Mouse (Mus musculus): ENCODE measurements at regions not wholly inside any gene's neighbourhood (a gene's known extent, or its start where the extent isn't known, plus 50 kb on each side); places are given as distances from the start of the nearest gene placed in this dataset.

DNA sequence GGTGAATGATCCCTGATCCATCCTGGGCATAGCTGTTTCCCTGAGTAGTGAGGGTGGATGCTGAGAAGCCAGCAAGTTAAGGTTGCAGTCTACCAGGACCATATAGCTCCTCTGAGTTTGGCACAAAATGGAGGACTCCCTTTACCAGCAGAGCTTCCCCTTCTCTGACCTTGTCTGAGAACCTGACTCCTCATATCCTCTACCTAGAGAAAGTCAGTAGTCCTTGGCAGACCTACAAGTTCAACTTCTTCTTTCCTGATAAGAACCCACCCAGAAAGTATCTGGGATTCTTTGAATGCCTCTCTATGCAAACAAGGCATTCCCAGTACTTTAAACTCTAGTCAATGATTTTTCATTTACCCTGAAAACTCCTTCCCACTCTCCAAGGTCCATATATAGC lies 193.3 kb upstream of the Egln3 start:
- TF ChIP-seq CTCF (IDR thresholded peaks at IDR 0.05; ENCODE audit: low read depth), result no peak
- Histone ChIP-seq H3K4me1 (replicated peaks; ENCODE audit: insufficient read depth, low read length) (no peaks in the 10 kb centered on the region), H3K36me3 (ENCODE audit: insufficient read depth, low read length) (no peaks in the 10 kb centered on the region), H3K27ac (no peak overlapping the region), H3K4me3 (replicated peaks; ENCODE audit: low read depth, low read length) (no peak overlapping the region), H3K4me2 (ENCODE audit: low read length) (no peak overlapping the region), H3K9ac (ENCODE audit: low read depth, low read length) (no peak overlapping the region), H3K27me3 (ENCODE audit: insufficient read depth, low read length) (no peaks in the 10 kb centered on the region), H3K9me3 (replicated peaks; ENCODE audit: low read length) (no peaks in the 10 kb centered on the region; the same call in 1 of the 2 replicates)
- ATAC-seq (replicated peaks; ENCODE audit: low FRiP score, low read depth), result no peak
- no peak for DNase-seq (ENCODE audit: low spot score)

DNA sequence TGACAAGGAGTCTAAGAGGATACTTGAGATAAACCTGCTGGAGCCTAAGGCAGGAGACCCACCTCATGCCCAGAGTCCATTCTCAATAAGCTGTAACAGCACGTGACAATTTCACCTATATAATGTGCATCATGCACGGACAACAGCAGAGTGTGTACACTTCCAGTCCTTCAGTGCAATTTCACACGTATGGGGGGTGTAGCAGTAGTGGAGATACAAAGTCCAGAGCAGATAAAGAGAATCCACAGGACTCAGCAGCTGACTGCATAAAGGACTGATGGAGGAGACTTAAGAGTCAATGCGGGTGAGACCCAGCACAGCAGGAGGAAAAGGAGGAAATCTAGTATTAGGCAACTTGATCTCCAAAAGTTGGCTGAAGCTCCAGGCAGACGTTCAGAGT lies 192.7 kb upstream of the Egln3 start:
- no peak overlapping the region for H3K9ac ChIP-seq (ENCODE audit: low read depth, low read length)
- no peak overlapping the region for H3K4me2 ChIP-seq (ENCODE audit: low read length)
- DNase-seq (ENCODE audit: low spot score), result no peak
- no peak for ATAC-seq (replicated peaks; ENCODE audit: low FRiP score, low read depth)
- H3K27ac ChIP-seq, result no peak overlapping the region
- no peak for TF ChIP-seq CTCF (IDR thresholded peaks at IDR 0.05; ENCODE audit: low read depth)
- no peak overlapping the region for H3K4me3 ChIP-seq (replicated peaks; ENCODE audit: low read depth, low read length)
- H3K4me1 ChIP-seq (replicated peaks; ENCODE audit: insufficient read depth, low read length), result no peaks in the 10 kb centered on the region
- no peaks in the 10 kb centered on the region; the same call in 1 of the 2 replicates for H3K9me3 ChIP-seq (replicated peaks; ENCODE audit: low read length)
- no peaks in the 10 kb centered on the region for H3K27me3 ChIP-seq (ENCODE audit: insufficient read depth, low read length)
- H3K36me3 ChIP-seq (ENCODE audit: insufficient read depth, low read length), result no peaks in the 10 kb centered on the region
- 77% methylated on average over 5 of the region's 5 CpGs for WGBS

DNA sequence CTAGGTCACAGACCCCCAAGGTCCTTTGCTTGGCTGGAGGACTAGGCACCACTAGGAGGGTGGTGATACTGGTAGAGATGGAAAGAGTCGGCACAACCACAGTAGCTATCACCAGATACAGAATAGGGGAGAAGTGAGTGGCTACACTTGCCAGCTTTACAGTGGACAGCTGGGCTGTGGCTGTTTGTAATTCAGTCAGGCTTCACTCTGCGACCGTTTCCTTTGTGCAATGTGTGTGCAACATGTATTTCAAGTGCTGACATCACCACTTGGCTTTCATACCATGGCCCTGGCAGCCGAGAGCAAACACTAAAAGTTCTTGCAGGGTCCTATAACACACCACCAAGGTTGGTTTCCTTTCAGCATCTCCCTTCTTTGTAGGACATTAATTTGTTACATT lies 181.7 kb upstream of the Egln3 start:
- no peak overlapping the region for H3K9ac ChIP-seq (ENCODE audit: low read depth, low read length)
- DNase-seq (ENCODE audit: low spot score) (no peak), ATAC-seq (replicated peaks; ENCODE audit: low FRiP score, low read depth) (no peak)
- H3K36me3 ChIP-seq (ENCODE audit: insufficient read depth, low read length), result no peaks in the 10 kb centered on the region
- H3K4me1 ChIP-seq (replicated peaks; ENCODE audit: insufficient read depth, low read length), result no peaks in the 10 kb centered on the region
- no peak overlapping the region for H3K4me3 ChIP-seq (replicated peaks; ENCODE audit: low read depth, low read length)
- WGBS, result 33% methylated on average over 4 of the region's 4 CpGs
- no peak overlapping the region for H3K27ac ChIP-seq
- H3K9me3 ChIP-seq (replicated peaks; ENCODE audit: low read length), result no peaks in the 10 kb centered on the region
- H3K4me2 ChIP-seq (ENCODE audit: low read length), result no peak overlapping the region
- no peak for TF ChIP-seq CTCF (IDR thresholded peaks at IDR 0.05; ENCODE audit: low read depth)
- no peaks in the 10 kb centered on the region for H3K27me3 ChIP-seq (ENCODE audit: insufficient read depth, low read length)

DNA sequence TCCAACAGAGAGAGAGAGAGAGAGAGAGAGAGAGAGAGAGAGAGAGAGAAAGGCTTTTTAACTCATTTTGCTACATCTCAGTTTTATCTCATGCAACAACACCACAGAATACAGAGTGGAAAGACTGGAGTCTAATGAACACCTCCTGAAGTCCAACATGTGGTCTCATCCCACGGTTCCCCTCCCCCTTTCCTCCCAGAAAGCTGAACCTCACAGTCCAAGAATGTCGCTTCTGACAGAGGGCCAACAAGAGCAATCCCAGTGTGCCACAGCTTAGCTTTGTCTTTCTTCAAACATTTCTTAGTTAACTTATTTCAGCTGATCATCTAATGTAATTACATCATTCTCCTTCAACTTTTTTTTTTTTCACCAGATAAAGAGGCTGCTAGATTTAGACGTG lies 180.5 kb upstream of the Egln3 start:
- Histone ChIP-seq H3K36me3 (ENCODE audit: insufficient read depth, low read length) (no peaks in the 10 kb centered on the region), H3K27me3 (ENCODE audit: insufficient read depth, low read length) (no peaks in the 10 kb centered on the region), H3K9ac (ENCODE audit: low read depth, low read length) (no peak overlapping the region), H3K4me3 (replicated peaks; ENCODE audit: low read depth, low read length) (no peak overlapping the region), H3K9me3 (replicated peaks; ENCODE audit: low read length) (no peaks in the 10 kb centered on the region), H3K4me2 (ENCODE audit: low read length) (no peak overlapping the region), H3K4me1 (replicated peaks; ENCODE audit: insufficient read depth, low read length) (no peaks in the 10 kb centered on the region), H3K27ac (no peak overlapping the region)
- WGBS, result 51% methylated on average over 3 of the region's 3 CpGs
- TF ChIP-seq CTCF (IDR thresholded peaks at IDR 0.05; ENCODE audit: low read depth), result no peak
- DNase-seq (ENCODE audit: low spot score), result no peak
- no peak for ATAC-seq (replicated peaks; ENCODE audit: low FRiP score, low read depth)

DNA sequence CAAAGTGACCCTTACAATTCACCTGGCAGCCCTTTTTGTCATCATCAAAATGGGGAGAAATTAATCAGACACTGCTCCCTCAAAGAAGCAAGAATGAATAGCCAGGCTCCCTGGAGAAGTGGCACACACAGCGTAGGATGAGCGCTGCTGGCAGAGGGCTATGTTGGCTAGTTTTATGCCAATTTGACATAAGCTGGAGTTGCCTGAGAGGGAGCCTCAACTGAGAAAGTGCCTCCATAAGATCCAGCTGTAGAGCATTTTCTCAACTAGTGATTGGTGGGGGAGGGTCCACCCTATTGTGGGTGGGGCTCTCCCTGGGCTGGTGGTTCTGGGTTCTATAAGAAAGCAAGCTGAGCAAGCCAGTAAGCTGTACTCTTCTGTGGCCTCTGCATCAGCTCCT lies 179.3 kb upstream of the Egln3 start:
- DNase-seq (ENCODE audit: low spot score) (no peak), ATAC-seq (replicated peaks; ENCODE audit: low FRiP score, low read depth) (no peak)
- H3K27ac ChIP-seq, result no peak overlapping the region
- H3K4me1 ChIP-seq (replicated peaks; ENCODE audit: insufficient read depth, low read length), result no peaks in the 10 kb centered on the region
- TF ChIP-seq CTCF (IDR thresholded peaks at IDR 0.05; ENCODE audit: low read depth), result no peak
- no peak overlapping the region for H3K9ac ChIP-seq (ENCODE audit: low read depth, low read length)
- WGBS, result 98% methylated on average over 2 of the region's 2 CpGs
- H3K4me3 ChIP-seq (replicated peaks; ENCODE audit: low read depth, low read length), result no peak overlapping the region
- no peak overlapping the region for H3K4me2 ChIP-seq (ENCODE audit: low read length)
- H3K36me3 ChIP-seq (ENCODE audit: insufficient read depth, low read length), result no peaks in the 10 kb centered on the region
- H3K9me3 ChIP-seq (replicated peaks; ENCODE audit: low read length), result no peaks in the 10 kb centered on the region
- H3K27me3 ChIP-seq (ENCODE audit: insufficient read depth, low read length), result no peaks in the 10 kb centered on the region

DNA sequence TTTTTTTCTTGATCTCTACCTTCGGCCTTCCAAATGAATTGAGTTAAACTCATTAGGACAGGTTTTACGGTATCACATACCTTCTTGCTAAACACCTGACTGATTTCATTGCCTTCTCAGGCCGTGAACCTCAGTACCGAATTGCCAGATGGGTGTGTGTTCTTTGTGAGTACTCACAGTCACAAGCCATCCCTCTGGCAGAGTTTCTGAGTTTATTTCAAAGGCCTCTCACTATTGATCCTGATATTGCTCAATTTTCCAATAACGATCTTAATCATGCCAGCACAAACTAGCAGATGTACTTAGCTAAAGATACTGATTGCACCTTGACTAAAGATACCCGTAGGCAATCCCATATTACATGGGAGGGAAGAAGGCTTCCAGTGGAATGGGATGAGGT lies 178.4 kb upstream of the Egln3 start:
- WGBS, result 64% methylated on average over 6 of the region's 6 CpGs
- Histone ChIP-seq H3K4me3 (replicated peaks; ENCODE audit: low read depth, low read length) (no peak overlapping the region), H3K4me2 (ENCODE audit: low read length) (no peak overlapping the region), H3K9ac (ENCODE audit: low read depth, low read length) (no peak overlapping the region), H3K9me3 (replicated peaks; ENCODE audit: low read length) (no peaks in the 10 kb centered on the region), H3K36me3 (ENCODE audit: insufficient read depth, low read length) (no peaks in the 10 kb centered on the region), H3K4me1 (replicated peaks; ENCODE audit: insufficient read depth, low read length) (no peaks in the 10 kb centered on the region), H3K27ac (no peak overlapping the region), H3K27me3 (ENCODE audit: insufficient read depth, low read length) (no peaks in the 10 kb centered on the region)
- DNase-seq (ENCODE audit: low spot score) (no peak), ATAC-seq (replicated peaks; ENCODE audit: low FRiP score, low read depth) (no peak)
- no peak for TF ChIP-seq CTCF (IDR thresholded peaks at IDR 0.05; ENCODE audit: low read depth)

DNA sequence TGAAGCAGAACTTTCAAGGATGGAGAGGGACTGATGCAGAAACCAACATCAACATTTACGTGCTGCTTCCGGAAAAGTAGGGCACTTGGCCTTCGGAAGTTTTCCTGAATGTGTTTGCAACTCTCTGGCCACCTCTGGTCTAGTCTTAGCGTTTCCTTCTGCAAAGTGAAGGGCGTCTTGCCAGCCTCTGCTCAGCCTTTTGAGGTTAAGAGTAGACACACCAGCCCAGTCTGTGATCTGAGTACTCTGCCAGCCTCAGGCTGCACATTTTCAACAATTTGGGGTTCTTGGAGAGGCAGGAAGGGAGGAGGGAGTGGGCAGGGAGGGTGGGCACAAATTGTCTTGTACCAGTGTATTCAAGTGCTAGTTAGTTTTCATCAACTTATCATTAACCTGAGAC lies 176.7 kb upstream of the Egln3 start:
- WGBS, result 91% methylated on average over 5 of the region's 5 CpGs
- Histone ChIP-seq H3K4me2 (ENCODE audit: low read length) (no peak overlapping the region), H3K4me3 (replicated peaks; ENCODE audit: low read depth, low read length) (no peak overlapping the region), H3K4me1 (replicated peaks; ENCODE audit: insufficient read depth, low read length) (no peaks in the 10 kb centered on the region), H3K9me3 (replicated peaks; ENCODE audit: low read length) (no peaks in the 10 kb centered on the region), H3K27me3 (ENCODE audit: insufficient read depth, low read length) (no peaks in the 10 kb centered on the region), H3K9ac (ENCODE audit: low read depth, low read length) (no peak overlapping the region), H3K36me3 (ENCODE audit: insufficient read depth, low read length) (no peaks in the 10 kb centered on the region), H3K27ac (no peak overlapping the region)
- DNase-seq (ENCODE audit: low spot score) (no peak), ATAC-seq (replicated peaks; ENCODE audit: low FRiP score, low read depth) (no peak)
- no peak for TF ChIP-seq CTCF (IDR thresholded peaks at IDR 0.05; ENCODE audit: low read depth)
